Mouse (Mus musculus) gastrocnemius, adult 18-20 months (tissue): ENCODE results near the gene Rprml. TPM values are rescaled to one million over a fixed set of nuclear protein-coding genes. Genes with fewer than 3 reads are reported as not detected.

Experiments
- DNase-seq: peaks from one replicate; pipeline ENCODE4 v3.0.0; 2021; ENCODE audit warnings: low spot score
- total RNA-seq, 2 experiments: library from RNA; stranded (reverse); gene quantifications; 2 replicates each; pipeline ENCODE4 v1.2.3; 2021

The Rprml gene
- total RNA-seq, 2 experiments from 2014 or later: not detected

DNA sequence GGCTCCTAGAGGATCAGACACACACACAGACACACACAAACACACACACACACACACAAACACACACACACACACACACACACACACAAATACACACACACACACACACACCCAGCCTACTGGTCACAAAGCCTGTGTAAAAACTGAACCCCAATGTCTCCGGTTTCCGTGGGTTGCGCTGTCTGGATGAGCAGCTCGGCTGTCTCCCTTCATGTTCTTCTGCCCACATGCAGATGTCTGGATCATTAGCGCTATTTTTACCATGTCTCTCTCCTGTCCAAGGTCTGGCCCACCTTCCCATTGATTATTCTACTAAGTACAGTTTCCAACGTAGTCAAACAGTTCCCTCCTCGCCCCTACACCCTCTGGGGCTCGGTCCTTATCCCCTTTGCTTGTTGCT lies 13.7 kb downstream of the Rprml start:
- DNase-seq: no peak

DNA sequence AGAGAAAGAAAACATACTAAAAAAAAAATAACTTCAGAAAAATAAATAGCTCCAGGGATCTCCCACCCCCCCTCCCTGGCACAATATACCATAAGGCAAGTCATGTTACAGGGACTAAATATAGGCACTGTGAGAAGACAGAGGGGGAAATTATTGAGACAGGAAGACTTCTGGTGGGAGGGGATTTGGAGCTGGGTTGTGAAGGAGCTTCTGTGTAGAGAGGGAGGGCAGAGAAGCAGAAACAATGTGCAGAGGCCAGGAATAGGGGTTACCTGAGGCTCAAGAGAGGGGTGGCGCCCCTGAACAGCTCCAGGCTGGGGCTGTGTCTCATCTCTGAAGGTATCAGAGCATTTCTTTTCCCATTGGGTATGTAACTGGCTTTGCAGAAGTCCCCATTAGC lies 16.3 kb downstream of the Rprml start:
- DNase-seq: no peak

DNA sequence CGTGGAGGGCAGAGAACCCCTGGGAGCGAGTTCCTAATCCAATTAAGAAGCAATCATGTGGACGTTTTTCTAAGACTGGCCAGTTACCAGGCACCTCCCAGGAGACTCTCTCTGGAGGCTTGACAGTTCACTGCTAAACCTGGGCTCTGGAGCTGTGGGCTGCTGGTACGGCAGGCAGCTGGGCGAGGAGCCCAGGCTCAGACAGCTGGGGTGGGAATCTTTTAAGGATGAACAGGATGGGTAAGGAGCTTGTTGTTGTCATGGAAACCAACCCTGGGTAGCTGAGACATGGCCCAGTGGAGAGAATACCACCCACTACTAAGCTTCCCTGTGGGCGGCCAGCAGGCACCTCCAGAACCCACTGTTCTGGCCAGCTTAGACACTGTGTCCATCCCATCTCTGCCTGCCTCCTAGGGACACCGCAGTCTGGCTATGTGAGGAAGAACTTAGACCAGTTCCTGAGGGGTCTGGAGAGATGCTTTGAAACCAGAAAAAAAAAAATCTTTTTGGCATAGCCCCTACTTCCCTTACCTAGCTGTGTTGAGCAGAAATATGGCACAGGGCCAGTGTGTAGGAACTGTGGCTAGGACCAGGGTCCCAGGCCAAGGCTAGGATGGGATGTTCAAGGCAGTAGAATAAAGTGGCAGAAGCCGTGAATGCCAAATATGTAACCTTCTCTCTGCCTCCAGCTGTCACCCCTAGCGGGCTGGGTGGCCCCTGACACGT lies 17.0 kb downstream of the Rprml start:
- DNase-seq: no peak

DNA sequence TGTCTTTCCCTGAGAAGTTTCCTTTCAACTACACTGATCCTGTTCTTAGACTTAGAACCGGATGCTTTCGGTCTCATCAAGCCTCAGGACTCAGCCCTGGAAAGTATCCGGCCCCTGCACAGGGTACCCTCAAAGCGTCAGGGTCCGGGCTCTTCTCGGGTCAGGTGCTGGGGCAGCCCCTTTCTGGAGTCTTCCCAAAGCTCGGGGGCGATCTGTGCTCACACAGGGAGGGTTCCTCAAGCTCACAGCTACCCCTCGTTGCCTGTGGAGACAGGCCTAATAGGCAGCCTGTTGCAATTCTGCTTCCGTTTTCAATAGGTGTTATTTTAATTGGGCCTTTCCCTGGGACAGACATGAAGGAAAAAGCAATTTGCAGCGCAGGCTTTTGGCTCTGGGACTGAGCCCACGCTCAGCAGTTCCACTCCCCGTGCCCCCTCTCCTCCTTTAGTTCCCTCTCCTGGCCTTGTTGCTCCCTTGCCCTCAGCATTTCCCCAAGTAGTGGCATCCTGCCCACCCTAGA lies 17.6 kb downstream of the Rprml start:
- DNase-seq: no peak

DNA sequence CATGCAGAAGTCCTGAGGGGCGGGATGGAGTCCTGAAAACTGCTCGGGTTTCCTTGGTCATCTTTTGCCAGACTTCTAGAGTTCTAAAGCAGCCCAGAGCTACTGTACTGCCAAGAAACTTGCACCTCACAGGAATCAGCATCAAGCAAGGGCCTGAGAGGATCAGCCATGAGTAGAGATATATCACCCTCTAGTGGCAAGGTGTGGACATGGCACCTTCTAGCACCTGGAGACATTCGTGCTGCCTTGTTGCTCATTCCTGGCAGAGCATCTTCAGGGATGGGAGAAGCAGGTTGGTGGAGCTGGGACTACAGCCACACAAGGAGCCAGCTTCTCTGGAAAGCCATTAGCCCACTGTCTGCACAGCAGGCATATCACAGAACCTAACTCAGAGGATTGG lies 26.2 kb downstream of the Rprml start:
- DNase-seq: peak; percentile 54

DNA sequence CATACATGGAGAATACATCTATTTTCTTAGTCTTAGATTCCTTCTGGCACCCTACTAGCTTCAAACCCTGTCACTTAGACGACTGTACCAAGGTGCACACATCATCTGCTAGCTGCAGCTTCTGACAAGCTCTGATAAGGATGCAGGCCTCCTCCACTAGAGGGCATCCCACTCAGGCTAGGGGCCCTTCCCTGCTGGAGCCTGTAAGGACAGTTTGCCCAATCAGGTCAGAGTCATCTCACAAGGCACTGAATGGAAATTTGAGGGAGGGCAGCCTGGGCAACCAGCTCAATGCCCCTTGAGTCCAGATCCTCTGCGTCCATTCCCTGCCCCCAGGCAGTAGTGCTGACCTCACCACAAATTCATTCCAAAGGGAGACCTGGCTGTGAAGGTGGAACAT lies 27.7 kb downstream of the Rprml start:
- peak; percentile 22 for DNase-seq

DNA sequence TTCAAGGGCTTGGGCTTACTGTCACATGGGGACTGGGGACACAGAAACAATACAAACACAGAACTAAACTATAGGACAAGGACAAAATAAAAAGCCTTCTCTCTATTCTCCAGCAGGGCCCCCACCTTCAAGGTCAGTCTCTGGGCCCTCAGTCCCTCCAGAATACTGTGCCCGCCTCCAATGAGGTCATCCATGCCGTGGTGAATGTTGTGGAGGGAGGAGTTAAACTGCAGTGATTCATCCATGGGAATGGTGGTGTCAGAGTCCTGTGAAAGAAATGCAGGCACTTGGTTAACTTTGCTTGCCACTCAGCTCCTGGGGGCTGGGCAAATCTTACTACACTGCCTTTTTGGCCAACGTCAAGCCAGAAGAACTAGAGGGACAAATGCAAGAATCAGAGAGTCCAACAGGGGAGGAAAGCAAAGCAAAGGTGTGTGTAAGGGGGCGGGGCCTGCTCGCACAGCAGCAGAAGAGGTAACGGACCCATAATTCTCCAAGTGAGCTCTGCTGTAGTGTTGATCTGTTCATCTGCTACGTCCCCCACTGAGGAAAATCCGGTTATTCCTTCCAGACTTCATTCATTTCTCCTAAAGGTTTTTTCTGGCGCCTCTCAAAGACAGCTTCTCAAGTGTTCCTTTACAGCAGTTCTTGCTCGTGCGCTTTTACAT lies 34.4 kb downstream of the Rprml start:
- no peak for DNase-seq

DNA sequence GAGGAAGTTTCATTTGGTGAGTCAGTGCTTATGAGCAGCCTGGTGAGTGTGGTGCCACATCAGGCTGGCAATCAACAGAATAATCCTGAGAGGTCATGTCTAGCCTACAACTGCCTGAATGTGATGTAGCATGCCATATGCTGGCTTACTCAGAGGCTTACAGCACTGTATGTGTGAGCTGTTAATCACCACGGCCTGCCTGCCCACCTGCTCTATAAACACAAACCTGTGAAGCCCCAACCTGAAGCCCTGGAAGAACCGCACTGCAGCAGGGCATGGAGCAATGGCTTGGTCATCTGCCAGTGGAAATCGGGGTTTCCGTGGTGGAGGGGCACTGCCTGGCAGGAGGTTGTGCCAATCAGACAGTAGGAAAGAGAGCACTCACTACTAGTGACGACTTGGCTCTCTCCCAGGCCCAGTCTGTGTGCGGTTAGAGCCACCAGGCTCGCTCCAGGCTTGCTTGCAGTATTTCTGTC lies 35.9 kb downstream of the Rprml start:
- DNase-seq: no peak

DNA sequence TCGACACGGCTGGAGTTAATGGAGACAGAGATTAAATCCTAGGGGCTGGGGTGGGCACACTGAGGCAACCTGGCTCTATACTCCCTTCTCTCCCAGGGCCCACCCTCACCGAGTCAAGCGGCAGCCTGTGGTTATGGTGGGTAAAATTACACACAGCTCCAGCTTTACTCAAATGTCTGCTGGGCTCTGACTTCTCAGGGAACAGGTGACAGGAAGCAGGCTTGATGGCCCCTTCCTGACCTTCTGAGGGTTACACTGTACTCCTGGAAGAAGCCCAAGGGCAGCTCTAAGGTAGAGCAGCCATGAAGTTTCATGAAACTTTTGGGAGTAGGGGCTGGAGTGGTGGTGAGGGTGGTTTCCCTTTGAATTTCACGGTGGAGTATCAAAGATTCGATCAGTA lies 37.3 kb downstream of the Rprml start:
- peak; percentile 8 for DNase-seq

DNA sequence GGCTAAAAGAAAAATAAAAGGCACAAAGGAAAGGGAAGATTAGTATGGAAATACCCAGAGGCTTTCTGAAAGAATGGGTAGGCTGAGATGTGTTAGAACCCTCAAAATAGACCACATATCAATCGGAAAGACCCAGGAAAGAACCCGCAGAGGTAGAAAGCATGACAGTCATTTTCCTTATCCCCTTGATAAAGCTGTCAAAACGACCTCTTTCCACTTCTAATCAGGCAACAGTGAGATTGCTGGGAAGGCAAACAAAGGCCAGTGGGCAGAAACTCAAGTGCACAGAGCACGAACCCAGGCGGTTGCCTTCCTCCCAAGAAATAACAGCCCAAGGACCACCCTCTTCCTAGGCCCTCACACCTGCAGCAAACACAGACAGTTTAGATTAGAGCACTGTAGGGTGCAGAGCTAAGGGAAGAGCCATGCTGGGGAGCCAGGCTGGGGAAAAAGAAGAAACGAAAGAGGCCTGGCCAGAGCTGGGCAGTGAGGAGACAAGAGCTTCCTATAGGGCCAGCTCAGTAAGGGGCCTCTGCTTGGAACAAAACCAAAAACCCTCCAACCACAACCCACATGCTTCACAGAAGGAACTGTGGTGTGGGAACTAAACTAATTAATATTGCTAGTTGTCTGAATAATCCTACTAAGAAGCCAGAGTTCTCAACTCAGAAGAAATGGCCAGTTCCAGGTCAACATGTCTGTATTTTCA lies 39.1 kb downstream of the Rprml start:
- DNase-seq: no peak

DNA sequence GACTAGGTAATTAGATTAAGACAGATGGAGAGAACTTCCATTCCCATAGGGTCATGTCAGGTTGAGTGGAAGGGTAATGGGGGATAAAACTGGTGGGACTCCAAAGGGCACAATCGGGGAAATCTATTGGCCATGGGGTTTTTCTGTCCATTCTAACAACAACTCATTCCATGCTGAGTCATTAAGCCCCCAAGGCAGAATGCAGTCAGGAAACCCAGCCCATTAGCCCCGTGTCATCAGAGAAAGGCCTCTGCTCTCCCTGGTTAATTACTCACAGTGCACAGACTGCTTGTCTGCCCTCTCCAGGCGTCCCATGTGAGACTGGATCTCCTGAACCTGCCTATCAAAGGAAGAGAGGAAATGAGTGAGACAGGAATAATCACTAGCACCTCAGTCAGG lies 39.6 kb downstream of the Rprml start:
- no peak for DNase-seq

DNA sequence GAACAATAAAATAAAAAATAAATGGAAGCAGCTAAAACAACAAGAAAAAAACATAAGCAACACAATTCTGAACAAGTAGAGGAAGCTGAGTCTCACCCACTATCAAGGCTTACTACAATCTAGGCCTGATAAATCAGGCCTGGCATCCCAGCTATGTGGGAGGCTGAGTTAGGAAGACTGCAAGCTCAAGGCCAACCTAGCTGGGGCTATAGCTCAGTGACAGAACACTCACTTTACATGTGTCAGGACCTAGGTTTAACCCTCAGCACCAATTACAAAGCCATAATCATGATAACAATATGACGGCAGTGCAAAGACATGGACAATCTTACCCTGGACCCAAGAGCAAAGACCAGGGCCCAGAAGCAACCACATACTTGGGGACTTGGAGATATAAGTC lies 41.7 kb downstream of the Rprml start:
- DNase-seq: no peak

DNA sequence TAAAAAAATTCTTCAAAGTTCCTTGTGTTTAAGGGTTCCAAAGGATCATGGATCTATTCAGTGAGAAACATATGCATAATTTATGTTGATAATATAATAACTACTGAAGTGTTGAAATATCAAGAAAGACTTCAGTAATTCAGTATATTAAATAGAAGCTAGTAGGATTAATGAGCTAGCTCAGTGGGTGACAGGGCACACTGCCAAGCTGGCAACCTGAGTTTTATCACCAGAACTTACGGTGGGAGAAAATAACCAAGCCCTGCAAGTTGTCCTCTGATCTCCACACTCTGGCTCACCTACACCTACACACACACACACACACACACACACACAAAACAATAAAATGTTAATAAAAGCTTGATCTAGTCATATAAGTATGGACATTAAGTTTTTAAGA lies 43.9 kb downstream of the Rprml start:
- DNase-seq: no peak

DNA sequence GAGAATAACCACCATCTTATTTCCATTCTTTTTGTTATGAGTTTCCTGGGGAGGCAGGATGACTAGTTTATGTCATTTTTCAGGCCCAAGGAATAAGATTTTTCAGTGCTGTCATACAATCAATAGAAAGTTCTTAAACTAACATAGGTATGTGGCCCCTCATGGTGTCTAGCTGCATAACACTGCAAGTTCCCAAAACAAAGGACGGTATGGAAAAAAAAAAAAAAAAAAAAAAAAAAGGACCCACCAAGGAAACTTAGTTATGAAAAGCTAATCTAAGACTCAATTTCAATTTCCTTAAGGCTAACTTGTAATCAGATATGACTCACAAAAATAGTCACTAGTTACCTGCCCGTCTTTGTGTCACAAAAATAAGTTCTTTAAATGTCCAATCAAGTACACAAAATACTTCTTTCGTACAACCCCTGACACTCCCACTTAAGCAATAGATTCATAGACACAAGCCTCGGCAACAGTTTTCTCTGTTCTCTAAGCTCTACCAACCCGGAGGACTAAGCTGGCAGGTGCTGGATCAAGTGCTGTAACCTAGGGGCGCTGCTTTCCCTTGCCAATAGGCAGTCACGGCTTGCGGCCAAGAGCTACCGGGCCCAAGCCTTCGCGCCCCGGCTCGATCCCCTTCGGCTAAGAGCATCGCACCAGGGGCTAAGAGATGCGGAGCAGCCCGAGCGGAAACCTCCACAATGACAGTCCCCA lies 47.6 kb downstream of the Rprml start:
- DNase-seq: no peak

DNA sequence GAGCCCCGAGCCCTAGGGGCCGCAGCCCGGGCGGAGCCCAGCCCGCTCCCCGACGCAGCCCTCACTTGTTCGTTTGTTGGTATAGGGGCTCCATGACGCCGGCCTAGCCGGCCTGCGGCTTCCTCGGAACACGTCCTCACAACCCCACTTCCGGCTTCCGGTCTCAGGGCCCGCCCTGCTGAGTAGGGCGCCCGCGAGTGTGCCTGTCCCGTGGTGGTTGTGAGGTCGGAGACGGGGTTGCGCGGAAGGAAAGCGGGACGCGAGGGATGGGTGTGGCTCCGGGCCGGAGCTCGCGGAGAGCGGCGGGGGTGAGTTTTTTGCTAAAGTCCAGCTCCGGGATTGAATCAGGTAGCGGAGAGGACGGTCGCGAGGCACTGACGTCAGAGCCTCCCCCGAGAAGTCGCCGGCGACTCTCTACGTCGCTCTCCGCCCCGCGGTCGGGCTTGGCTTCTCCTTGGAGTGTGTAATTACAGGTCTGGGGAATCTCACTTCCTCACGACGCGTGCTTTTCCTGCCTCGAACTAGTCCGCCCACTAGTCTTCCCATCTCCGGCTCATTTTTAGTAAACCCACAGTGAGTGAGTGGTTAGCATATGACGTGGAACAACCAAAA lies 48.3 kb downstream of the Rprml start, which contains the start of gene Gosr2:
Gosr2 (minus strand) TSS at position 334 of the 612 bp plus-strand sequence.
- peak; percentile 91 for DNase-seq

DNA sequence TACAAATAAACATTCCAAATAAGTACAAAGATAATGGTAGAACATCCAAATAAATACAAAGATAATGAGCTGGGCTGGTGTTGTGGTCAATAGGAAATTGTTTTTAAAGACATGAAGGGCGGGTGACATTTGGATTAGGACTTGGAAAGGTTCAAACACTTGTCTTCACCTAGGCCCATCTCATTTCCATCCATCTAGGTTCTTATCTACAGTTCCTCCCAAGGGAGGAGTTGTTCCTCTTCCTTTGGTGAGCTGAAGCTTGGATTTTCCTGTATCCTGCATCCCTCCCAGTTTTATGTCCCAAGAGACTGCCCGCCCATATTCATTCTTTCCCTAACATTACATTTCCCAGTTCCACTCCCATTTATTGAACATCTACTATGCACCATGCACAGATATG lies 48.9 kb downstream of the Rprml start:
- peak; percentile 6 for DNase-seq

Other genes starting within 250 kb of the Rprml start
- 10 to 100 TPM; 14.8 to 16.4 TPM for gene Plekhm1, start 236.9 kb upstream of the Rprml start, total RNA-seq
- not detected for gene Lrrc37a, start 145.0 kb upstream of the Rprml start, total RNA-seq
- gene Gm884, start 28.4 kb upstream of the Rprml start, total RNA-seq: not detected
- gene Lyzl6, start 10.7 kb upstream of the Rprml start, total RNA-seq: not detected
- 10 to 100 TPM; 39.2 to 42.6 TPM for gene Gosr2, start 48.3 kb downstream of the Rprml start, total RNA-seq
- gene Wnt9b, start 100.3 kb downstream of the Rprml start, total RNA-seq: under 1 TPM in 1 of 2 experiments, not detected in 1; 0.07 TPM
- not detected for gene Wnt3, start 124.6 kb downstream of the Rprml start, total RNA-seq